Mouse (Mus musculus): ENCODE results near the gene Tbc1d19. TPM values are rescaled to one million over a fixed set of nuclear protein-coding genes. Genes with fewer than 3 reads are reported as not detected.

Tbc1d19 gene
- total RNA-seq, 2 experiments from 2014 or later = 8.7 to 35.4 TPM

DNA sequence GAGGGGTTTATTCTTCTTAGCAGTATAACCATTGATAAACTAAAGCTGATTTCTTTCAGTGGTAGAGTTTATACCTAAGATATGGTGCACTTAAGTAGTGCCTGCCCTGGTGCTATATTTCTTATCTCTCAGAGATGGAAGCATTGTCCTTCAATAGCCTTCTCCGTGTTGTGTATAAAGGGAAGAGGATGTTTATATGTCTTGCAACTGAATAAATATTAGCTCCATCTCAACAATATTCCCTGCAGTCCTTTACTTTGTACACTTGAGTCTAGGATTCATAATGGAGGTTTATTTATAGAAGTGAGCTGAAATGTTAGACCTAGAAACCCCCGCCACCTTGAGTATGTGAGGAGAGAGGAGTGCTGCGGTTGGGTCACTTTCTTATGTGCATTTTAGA lies 93.4 kb downstream of the Tbc1d19 start:
- no peak for ATAC-seq (replicated peaks; ENCODE audit: poor library complexity)

DNA sequence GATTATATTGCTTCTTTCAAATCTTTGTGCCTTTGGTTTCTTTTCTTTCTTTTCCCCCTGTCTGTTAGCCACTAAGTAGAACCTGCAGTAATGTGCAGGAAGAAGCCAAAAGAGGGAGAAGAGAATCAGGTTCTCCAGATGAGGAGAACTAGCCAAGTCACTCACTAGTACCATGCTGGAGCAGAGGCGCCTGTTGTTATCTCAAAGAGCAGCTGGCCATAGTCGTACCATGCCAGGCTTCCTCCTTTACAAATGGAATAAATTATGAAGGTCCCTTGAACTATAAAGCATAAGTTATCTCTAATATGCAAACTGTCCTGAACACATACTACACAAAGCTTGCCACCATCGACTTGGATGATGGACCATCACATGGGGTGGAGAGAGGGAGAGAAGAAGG lies 99.8 kb downstream of the Tbc1d19 start:
- peak; percentile 99 for ATAC-seq (replicated peaks; ENCODE audit: poor library complexity)

DNA sequence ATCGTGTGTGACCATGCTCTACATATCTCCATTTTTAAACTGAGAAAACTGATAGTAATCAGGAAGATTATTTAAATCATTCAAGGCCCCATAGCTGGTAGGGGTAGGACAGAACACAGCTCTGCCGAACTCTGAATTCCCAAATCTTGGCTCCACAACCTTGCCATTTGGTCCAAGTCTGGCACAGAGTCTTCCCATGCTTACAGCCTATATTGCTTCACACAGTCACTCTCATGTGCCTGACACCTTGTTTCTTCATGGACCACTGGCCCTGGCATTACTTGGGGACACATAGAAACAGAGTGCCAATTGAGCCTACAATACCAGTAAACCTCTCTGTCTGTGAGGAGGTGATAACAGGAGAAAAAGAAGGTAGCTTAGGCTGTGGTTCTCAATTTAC lies 111.0 kb downstream of the Tbc1d19 start:
- no peak for ATAC-seq (replicated peaks; ENCODE audit: poor library complexity)

DNA sequence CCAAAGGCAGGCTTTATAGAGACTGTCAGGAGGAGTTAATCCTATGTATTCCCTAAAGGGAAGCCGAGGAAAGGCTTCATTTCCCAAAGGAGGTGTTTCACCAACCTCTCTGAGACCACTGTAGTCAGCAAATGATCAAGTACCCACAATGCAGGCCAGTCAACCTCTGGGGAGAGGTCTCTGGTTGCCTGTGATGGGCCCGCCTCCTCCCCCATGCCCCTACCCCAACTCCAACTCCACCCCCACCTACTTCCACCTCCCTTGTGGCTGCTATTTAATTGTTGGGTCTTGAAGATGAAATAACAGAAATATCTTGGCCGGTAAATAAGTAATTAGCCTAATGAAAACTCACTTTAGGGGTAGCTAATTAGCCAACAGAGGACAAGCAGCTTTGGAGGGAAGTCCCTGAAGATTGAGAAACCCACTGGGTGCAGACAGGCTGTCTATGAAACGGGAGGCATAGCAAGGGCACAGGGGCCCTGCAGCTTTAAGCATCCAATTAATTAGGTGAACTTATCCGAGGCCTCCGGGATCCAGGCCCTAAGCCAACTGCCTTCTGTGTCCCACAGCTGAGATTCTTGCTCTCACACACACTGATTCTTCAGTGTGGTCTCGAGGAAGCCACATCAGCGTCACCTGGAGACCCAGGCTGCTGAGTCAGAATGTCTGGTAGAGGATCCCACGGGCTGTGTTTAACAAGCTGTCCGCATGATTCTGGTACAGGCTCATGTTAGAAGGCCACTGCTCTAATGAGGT lies 112.9 kb downstream of the Tbc1d19 start:
- no peak; the same call in 1 of the 2 replicates for ATAC-seq (replicated peaks; ENCODE audit: poor library complexity)

DNA sequence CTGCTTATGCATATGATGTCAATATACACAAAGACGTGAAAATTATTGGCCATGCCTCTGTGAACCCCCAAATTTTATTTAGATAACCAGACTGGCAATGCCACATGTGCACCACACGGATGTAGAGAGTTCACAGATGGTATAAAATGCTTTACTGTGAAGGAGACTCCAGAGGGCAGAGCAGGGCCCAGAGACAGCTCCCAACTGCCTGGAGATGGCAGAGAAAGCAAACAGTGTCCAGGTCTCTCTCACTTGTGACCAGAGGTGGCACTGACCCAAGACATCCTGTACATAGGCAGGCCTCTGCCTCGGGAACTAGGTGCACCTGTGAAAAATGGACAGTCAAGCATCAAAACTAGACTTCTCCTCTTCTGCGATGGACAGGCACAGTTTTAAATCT lies 114.6 kb downstream of the Tbc1d19 start:
- peak; percentile 37; the same call in 1 of the 2 replicates for ATAC-seq (replicated peaks; ENCODE audit: poor library complexity)

DNA sequence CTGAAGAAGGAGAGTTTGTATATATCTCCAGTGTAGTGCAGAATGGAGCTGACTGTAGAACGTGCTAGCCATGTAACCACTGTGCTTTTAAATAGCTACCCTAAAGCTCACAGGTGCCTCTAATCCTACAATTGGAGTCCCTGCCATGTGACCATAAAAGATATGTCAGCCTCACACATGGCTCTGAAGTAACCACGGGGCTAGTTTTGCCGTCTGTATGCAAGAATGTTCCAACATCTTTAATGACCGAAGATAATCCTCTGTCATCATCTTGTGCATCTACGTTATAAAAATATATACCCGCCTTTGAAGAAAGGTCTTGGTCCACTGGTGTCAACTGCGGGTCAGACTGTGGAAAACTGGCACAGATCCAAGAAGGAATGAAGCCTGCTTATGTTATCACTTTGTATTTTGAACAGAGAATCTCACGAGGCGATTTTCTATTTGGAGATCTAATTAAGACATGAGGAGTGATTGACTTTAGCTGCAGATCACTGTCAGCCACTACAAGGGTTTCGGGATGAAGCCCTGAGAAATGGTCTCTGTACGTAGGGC lies 117.0 kb downstream of the Tbc1d19 start:
- no peak for ATAC-seq (replicated peaks; ENCODE audit: poor library complexity)

DNA sequence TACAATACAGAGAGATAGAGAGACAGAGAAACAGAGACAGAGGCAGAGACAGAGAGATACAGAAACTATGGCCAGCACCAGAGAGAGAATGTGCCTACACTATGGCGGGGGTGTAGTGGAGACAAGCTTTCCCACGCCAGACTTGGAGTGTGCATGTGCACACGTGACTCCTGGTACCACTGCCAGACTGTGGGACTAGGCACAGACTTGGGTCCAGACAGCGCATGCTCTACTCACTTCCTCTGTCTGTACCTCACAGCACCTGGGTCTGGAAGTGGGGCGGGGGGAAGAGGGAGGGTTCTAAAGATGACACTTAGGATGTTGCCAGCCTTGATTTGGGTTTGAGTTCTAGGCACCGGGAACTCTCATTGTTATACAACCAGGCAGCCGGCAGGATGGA lies 118.5 kb downstream of the Tbc1d19 start:
- ATAC-seq (replicated peaks; ENCODE audit: poor library complexity) = 0 out of 2 replicates have a peak, but pooled peaks have one; percentile 7

DNA sequence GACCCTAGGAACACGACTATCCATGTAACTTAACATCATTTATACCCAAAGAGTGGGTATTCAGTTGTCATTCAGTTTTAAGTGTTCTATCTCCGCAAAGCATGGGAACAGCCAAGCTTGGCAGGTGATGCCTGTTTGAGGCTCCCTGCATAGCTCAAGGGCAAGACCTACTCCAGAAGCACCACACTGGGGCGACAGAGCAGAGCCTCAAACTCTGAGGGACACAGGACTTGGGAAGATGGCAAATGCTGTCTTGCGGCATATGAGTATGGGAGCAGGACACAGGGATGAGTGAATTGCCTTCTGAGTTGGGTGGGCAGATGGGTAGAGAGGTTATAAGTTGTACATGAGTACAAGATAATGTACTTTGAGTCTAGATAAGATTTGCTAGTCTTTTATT lies 119.1 kb downstream of the Tbc1d19 start:
- ATAC-seq (replicated peaks; ENCODE audit: poor library complexity) = no peak

DNA sequence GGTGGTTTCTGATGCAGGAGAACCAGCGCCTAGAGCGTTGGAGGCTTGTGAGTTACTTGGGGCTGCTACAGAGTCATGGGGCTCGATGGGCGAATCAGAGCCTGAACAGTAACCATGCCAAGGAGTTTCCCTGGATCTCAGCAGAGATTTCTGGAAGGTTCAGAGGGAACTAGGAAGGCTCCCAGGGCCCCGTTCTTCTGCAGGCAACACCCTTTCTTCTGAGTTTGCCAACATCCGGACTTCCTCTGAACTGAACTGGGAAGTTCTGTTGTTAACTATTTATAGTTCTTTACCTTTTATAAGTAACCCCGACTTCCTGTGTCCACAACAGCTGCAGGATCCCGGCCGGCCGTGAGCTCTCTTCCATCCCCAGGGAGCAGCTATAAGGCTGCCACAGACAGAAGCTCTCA lies 119.8 kb downstream of the Tbc1d19 start:
- ATAC-seq (replicated peaks; ENCODE audit: poor library complexity) = peak; percentile 38; the same call in 1 of the 2 replicates

DNA sequence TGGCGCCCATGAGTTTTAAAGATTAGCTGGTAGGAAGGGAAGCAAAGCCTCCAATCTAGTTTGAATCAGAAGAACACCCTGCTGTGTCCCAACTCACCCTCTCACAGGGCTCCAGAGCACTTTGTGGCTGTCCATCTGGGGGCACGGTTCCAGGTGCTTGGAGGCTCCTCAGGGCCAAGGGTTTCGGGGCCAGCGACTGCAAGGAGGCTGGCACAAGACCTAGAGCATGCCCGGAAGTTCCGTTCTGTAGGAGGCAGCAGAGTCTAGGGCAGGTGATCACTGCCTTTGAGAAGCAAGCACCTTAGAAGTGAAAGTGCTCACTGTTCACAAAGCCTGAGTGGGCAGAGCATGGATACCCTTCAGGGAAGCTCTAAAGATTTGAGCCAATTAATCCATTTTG lies 120.4 kb downstream of the Tbc1d19 start:
- ATAC-seq (replicated peaks; ENCODE audit: poor library complexity) = peak; percentile 15; the same call in 1 of the 2 replicates

DNA sequence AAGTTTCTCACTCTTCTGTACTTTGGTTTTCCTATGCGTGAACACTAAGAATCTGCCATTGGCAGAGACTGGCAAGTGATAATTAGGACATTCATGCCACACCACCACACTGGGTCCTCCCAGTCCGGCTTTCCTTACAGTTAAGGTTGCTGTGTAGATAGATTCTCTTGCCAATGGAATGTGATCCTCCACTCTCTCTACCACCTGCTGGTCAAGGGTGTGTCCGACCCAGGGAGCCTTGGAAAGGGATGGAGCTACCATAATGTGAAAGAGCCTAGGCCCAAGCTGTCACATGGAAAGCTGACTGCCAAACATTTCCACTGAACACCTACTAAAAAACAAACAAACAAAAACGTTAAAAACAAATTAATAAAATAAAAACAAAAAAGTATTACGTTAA lies 121.6 kb downstream of the Tbc1d19 start:
- no peak for ATAC-seq (replicated peaks; ENCODE audit: poor library complexity)

DNA sequence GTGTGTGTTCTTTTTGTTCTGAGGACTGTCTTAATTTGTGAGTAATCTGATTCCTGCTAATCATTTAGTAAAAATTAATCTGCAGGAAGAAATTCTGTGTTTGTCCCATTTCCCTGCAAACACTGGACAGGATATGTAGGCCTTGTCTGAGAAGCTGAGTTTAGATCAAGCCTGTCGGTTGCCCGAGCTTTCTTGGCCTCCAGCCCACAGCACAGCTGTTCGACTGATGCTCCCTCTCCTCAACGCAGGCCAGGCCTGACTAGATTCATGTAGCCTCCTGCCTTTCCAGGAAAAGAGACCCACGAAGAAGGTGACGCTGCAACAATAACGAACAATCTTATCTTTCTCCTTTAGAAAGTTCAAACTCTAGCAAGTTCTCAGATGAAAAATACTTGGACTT lies 124.2 kb downstream of the Tbc1d19 start:
- ATAC-seq (replicated peaks; ENCODE audit: poor library complexity) = no peak

DNA sequence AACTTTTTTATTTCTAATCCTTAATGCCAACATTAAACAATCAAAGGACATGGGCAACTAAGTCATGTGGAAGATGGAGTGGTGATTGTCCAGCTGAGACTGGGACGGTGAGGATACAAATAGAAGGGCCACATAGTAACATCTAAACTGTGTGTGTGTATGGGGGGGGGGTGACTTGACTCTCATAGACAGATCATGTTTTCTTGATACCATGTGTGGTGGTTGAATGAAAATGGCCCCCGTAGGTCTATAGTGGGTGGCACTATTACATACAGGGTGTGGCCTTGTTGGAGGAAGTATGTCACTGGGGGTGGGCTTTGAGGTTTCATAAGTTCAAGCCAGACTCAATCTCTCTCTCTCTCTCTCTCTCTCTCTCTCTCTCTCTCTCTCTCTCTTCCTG lies 124.6 kb downstream of the Tbc1d19 start:
- no peak for ATAC-seq (replicated peaks; ENCODE audit: poor library complexity)

DNA sequence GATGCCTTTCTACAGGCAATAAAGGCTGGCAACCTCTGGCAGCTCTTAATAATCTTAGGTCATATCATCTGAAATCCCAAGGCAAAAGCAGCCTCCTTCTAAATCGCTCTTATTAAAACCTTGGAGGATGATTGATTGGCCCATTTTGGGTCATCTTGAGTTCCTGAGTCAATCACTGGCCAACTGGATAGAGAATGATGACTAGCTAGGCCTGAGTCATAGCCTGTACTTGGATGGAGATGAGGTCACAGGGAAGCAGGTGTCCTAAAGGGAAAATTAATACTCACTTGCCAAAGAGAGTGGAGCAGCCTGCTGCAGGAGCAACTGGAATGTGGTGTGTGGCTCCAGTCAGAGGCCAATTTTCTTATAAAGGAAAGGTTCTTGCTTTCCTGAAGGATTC lies 125.4 kb downstream of the Tbc1d19 start:
- no peak for ATAC-seq (replicated peaks; ENCODE audit: poor library complexity)

DNA sequence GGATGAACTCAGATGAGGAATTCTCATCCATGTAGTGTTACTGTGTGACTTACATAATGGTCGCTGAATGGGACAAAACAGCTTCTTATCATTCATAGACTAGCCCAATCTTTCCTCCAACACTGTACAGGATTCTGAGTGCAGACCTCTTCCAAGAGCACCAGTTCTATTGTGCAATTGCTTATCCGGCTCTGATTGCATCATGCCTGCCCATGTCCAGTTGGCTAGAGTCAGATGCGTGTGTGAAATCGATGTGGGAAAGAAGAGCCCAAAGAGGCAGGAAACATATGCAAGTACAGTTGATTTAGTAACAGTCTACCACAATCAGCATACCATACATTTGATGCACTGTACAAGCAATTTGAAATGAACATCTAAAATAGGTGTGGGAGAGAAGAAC lies 127.8 kb downstream of the Tbc1d19 start:
- ATAC-seq (replicated peaks; ENCODE audit: poor library complexity) = peak; percentile 97

DNA sequence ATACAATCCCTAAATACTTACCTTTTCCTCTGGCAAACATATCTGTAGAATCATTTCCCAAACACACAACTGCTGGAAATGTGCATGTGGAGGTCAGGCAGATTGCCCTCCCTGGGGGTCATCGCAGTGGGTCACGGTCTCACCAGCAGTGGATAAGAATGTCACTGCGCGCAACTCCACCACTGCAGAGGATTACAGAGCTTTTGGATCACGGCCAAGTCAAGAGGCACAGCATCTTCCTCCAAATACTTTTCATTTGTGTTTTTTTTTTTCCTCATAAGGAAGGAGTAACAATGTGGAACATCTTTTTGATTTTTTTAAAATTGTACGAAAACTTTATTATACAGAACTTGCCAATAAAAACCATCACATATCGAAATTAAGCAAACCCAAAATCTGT lies 129.6 kb downstream of the Tbc1d19 start:
- ATAC-seq (replicated peaks; ENCODE audit: poor library complexity) = no peak

DNA sequence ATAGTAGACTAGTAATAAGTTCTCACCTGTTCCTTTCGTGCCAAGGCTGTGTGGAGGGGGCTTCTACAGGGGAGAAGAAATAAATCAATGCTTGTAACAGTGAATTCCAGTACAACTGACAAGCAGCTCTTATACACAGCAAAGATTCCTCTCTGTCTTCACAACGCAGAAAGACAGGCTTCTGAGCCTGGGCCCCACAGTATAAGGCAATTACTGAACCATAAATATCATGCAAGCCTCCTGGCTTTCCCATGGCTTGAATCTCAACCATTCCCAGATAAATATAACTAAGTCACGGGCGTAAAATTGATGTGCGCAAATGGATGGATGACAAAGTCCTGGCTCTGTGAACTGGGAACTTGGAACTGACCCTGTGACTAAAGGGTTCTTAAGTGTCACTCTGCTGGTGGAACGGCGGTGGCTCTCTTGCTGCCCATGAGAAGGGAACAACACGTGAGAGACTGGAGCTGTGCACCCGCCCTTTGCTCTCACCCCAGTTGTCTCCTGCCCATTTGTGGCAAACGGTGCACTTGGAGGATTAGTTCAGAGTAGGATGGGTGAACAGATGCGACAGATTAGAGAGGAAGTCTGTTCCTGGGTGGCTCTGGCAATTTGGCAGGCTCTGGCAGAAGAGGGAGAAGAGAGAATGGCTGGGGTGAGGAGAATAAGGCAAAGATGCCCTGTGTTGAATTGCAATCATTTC lies 132.1 kb downstream of the Tbc1d19 start:
- no peak for ATAC-seq (replicated peaks; ENCODE audit: poor library complexity)

DNA sequence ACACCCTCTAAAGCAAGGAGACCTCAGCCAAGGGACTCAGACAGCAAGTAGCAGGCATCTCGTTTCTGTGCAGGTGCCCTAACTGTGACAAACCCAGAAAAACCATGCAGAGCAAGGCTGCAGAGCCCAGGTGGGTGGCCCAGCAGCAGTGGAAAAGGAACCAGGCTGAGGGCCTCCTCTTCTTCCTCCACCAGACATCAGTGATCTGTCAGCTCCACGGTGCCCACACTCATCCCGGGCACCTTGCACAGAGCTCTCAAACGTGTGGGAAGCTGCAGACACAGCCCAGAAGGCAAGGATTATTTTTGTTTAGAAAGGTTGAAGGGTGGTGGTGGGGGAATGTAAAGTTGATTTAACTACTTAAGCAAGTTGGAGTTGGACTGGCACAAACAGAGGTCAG lies 132.9 kb downstream of the Tbc1d19 start:
- ATAC-seq (replicated peaks; ENCODE audit: poor library complexity) = no peak

DNA sequence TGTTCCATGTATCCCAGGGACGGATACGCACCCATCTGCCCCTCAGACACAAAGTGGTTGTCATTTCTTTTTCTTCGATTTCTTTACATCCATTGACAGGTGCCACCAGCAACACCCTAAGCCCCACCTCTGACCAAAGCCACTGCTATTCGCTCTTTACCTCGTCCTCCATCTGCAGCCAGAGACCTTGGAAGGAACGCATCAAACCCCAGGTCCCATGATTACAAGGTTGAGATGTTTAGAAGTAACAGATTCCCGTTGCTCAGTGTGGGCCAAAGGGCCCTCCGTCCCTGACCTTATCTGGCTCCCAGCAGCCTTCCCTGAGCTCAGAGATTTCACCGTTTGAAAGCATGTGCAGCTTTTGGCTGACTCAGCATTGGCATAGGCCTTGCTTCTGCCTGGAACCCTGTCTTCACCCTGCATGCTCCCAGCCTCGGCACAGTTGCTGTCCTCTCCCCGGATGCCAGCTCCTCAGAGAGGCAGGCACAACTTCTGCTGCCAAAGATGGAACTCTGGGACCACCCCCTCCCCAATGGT lies 134.0 kb downstream of the Tbc1d19 start:
- ATAC-seq (replicated peaks; ENCODE audit: poor library complexity) = 0 out of 2 replicates have a peak, but pooled peaks have one; percentile 20

DNA sequence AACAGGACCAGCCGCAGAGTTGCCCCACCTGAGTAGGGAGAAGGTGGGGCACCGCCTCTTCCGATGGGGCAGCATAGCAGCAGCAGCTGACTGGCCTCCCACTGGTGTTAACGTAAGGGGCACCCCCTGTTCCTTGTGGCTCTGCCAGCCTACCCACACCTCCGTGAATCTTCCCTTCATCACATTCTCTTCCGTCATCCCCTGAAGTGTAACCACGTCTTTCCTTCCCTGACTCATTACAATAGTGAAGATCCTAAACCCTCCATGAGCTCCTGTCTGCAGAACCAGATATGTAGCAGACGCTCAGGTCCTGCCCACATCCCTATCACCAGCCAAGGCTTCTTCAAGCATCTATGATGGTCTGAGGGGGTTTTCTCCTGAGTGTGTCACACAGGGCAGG lies 137.3 kb downstream of the Tbc1d19 start:
- no peak for ATAC-seq (replicated peaks; ENCODE audit: poor library complexity)

DNA sequence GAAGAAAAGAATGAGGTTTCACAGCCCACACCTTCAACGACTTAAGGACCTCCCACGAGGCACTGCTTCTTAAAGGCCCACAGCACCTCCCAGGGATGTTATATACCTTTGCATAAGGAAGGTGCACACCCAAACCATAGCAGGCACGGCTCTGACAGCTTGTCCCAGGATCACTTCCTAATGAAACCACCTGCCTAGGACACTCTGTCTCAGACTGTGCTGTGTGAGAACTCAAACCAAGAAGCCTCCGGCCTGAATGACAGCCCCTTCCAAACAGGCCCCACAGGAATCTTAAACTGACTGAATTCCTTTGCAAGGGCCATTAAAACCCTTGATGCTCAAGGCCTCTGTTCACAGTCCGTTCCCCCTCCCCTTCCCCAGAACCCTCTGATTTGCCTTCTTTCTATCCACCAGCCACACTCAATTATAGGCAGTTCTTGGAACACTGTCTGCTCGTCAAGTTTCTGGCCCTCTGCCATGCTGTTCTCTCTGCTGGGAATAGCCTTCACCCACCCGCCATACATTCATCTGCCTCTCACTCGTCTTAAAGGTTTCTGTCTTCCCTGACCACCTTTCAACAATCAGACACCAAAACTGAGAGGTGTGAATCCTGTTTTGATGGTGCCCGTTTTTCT lies 138.3 kb downstream of the Tbc1d19 start:
- ATAC-seq (replicated peaks; ENCODE audit: poor library complexity) = no peak

All from megakaryocyte progenitor cell, adult 5-6 weeks (primary cell).